Mouse (Mus musculus) common myeloid progenitor, adult 5-6 weeks (primary cell): Measurements from ENCODE around the gene Samd13. TPM values are rescaled to one million over a fixed set of nuclear protein-coding genes. Genes with fewer than 3 reads are reported as not detected.

ENCODE experiments used
- ATAC-seq: replicated peaks from 2 replicates; pipeline ENCODE4 v1.8.0; 2016; ENCODE audit warnings: low read depth, mild to moderate bottlenecking, moderate TSS enrichment, inconsistent platforms; ENCODE audit not compliant: poor library complexity, severe bottlenecking
- total RNA-seq: library from RNA; stranded (forward); fragments of 200-1000, 187-1606 nt; gene quantifications from 2 replicates; pipeline ENCODE4 v1.2.3, GENCODE M21; 2017

Gene Samd13
- 1.7 and 4.2 TPM in 2 replicates for total RNA-seq

GRCm38 (mm10) chr3:146684811-146685675 is at the start of gene Samd13:
Gene Samd13 (minus strand): TSS chr3:146685592.
- peak; percentile 34; the same call in 1 of the 2 replicates for ATAC-seq

GRCm38 (mm10) chr3:146731499-146731898 is 46.1 kb upstream of the Samd13 start:
- ATAC-seq, result no peak

GRCm38 (mm10) chr3:146723037-146723436 is 37.6 kb upstream of the Samd13 start:
- no peak for ATAC-seq

- no peak for ATAC-seq
Measured at GRCm38 (mm10) chr3:146719696-146720095, 34.3 kb upstream of the Samd13 start.

GRCm38 (mm10) chr3:146718251-146718650 is 32.9 kb upstream of the Samd13 start:
- ATAC-seq, result no peak

GRCm38 (mm10) chr3:146712305-146712704 is 26.9 kb upstream of the Samd13 start:
- no peak for ATAC-seq

- peak; percentile 88 for ATAC-seq
Measured at GRCm38 (mm10) chr3:146711559-146711958, 26.2 kb upstream of the Samd13 start.

- ATAC-seq, result no peak
Measured at GRCm38 (mm10) chr3:146711084-146711483, 25.7 kb upstream of the Samd13 start.

- ATAC-seq, result no peak
Measured at GRCm38 (mm10) chr3:146709086-146709485, 23.7 kb upstream of the Samd13 start.

- ATAC-seq, result no peak
Measured at GRCm38 (mm10) chr3:146708381-146708780, 23.0 kb upstream of the Samd13 start.

GRCm38 (mm10) chr3:146704099-146704498 is 18.7 kb upstream of the Samd13 start:
- no peak for ATAC-seq

GRCm38 (mm10) chr3:146700051-146700450 is 14.7 kb upstream of the Samd13 start:
- peak; percentile 63; the same call in 1 of the 2 replicates for ATAC-seq

GRCm38 (mm10) chr3:146698982-146699381 is 13.6 kb upstream of the Samd13 start:
- peak; percentile 59 for ATAC-seq

GRCm38 (mm10) chr3:146692547-146692946 is 7.2 kb upstream of the Samd13 start:
- ATAC-seq, result no peak

- no peak for ATAC-seq
Measured at GRCm38 (mm10) chr3:146687121-146687725, 1.8 kb upstream of the Samd13 start.

- ATAC-seq, result peak; percentile 67
Measured at GRCm38 (mm10) chr3:146686428-146686827, 1.0 kb upstream of the Samd13 start.

- no peak for ATAC-seq
Measured at GRCm38 (mm10) chr3:146683095-146683494, 2.3 kb downstream of the Samd13 start.

- peak; percentile 48 for ATAC-seq
Measured at GRCm38 (mm10) chr3:146682140-146682651, 3.2 kb downstream of the Samd13 start.

GRCm38 (mm10) chr3:146681696-146682095 is 3.7 kb downstream of the Samd13 start:
- ATAC-seq, result no peak

GRCm38 (mm10) chr3:146680625-146681024 is 4.8 kb downstream of the Samd13 start:
- no peak for ATAC-seq

GRCm38 (mm10) chr3:146679646-146680045 is 5.7 kb downstream of the Samd13 start:
- no peak for ATAC-seq
